Mouse (Mus musculus) B cell, adult (primary cell): ENCODE measurements around the gene Egln1. TPM values are rescaled to one million over a fixed set of nuclear protein-coding genes. Genes with fewer than 3 reads are reported as not detected.

Experiments
- total RNA-seq: library from RNA; stranded (reverse); gene quantifications from 4 replicates; pipeline ENCODE4 v1.2.4, GENCODE M21; 2023; ENCODE audit not compliant: inconsistent age

Gene Egln1
- total RNA-seq: 15.0 to 17.8 TPM (median 17.5 TPM) in 4 replicates

DNA sequence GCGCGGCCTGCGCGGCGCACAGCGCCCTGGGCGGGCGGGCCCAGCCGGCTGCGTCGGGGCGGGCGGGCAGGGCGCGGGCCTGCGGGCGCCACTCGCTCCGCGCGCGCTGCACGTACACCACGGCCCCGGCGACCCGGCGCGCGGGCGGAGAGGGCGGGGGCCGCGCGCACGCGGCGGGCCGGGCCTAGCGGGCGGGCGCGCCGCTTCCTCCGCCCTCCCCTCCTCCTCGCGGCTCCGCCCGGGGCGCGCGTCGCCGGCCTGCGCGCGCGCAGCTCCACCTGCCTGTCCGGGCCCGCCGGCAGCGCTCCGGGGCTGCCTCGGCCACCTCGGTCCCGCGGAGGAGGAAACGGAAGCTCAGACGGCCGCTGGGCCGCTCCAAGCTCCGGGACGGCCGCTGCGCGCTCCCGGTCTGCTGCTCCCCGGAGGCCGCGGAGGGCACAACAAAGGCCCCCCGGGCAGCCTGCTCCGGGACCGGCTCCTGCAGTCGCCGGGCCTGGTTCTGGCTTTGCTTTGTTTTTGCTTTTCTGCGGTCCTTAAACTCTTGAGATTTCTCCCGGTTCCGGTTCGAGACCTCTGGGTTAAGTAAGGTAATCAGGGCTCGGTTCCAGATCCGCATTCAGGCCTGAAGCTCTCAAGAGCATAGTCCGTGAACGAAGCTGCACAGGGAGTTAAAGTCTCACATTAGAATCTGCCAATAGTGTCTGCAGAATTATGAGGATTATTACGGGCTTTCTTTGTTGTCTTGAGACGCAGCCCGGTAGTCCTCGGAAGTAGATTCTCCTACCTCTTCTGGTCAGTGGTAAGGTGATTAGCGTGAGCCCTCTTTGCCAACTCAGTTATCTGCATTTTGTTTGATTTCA is at the start of gene Egln1:
Egln1 (minus strand) TSS at position 116 of the 860 bp plus-strand sequence.

DNA sequence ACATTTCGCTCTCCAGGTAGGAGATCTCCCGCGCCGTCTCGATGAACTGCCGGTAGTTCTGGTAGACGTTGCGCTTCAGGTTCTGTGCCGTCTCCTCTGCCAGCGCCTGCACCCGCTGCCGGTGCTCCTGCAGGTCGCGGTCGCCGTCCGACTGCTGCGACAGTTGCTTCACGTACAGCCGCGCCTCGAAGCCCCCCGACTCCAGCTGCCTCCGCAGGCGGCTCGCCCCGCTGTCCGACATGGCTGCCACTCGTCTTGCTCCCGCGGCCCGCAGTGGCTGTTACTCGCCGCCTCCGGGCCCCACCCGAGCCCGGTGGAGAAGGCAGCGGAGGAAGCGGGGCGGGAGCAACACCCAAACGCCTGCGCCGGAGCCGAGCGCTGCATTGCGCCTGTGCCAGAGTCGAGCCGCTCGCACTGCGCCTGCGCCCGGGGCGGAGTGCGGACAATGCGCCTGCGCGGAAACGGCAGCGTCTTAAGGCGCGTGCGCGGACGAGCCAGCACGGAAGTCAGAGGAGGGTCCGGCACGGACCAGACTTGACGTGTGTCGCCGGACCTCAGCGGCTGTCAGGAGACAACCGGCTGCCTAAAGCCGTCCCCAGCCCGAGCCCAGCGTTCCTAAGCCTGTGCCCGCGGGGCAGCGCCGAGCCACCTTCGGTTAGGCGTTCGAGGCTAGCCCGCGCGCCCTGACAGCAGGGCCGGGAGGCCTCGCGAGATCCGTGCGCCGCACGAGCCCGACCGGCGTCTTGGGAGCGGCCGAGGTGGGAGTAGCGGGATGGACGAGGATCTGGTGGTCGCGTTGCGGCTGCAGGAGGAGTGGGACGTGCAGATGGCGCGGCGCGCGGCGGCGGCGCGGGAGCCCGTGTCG is 51.5 kb downstream of the Egln1 start, which contains the start of the genes Exoc8 and Sprtn:
Exoc8 (minus strand) TSS at position 320 of the 865 bp plus-strand sequence.
Sprtn (plus strand) TSS at position 501 of the 865 bp plus-strand sequence.

DNA sequence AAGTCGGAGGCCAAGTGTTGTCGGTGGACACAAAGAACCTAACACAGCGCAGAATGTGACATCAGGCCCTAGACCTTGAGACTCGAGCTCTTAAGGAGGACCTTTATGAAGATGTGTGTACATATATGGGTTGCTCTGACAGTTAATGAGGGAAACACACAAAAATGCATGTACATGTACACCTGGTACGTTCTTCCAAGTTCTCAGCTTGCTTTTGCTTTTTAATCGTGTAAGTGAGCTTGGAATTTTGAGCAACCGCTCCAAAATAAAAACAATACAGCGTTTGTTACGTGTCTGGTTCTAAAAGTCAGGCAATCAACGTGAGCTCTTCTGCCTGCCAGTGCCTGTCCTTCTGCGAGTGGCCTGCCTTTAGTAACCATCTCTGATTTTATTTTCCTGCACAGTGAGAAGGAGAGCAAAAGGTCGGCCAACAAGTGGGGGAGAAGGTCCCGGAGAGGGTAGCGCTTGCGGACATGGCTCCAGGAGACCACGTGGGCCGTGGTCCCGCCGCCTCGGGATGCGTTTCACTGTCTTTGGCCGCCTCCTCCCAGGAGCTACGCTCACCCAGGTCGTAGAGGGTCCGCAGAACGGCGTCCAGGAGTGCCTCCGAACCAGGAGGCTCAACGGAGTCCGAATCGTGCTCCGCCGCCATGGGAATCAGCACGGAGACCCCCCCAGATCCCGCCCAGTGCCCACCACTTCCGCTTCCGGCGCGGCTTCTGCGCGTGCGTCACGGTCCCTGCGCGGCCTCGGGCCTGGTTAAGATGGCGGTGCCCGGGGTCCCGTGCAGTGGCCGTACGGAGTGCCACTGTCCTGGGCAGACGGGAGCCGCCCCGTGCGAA is 86.6 kb downstream of the Egln1 start, which contains the start of the genes Gnpat and 2810004N23Rik:
Gnpat (plus strand) TSS at position 713 of the 842 bp plus-strand sequence.
2810004N23Rik (minus strand) TSS at position 800 of the 842 bp plus-strand sequence.

Other genes starting within 250 kb of the Egln1 start
- 75.2 to 95.7 TPM (median 85.1 TPM) in 4 replicates for gene Ttc13, start 227.3 kb downstream of the Egln1 start, total RNA-seq
- 16.4 to 23.9 TPM (median 21.8 TPM) in 4 replicates for gene Arv1, start 227.2 kb downstream of the Egln1 start, total RNA-seq
- 0.39 to 0.67 TPM (median 0.51 TPM) in 3 of 4 replicates, not detected in the other for gene Fam89a, start 197.5 kb downstream of the Egln1 start, total RNA-seq
- not detected in 4 replicates for gene Trim67, start 156.2 kb downstream of the Egln1 start, total RNA-seq
- gene Gnpat, start 86.3 kb downstream of the Egln1 start, total RNA-seq: 60.0 to 72.1 TPM (median 68.0 TPM) in 4 replicates
- 24.0 to 26.7 TPM (median 24.1 TPM) in 4 replicates for gene 2810004N23Rik, start 86.2 kb downstream of the Egln1 start, total RNA-seq
- 11.3 to 14.1 TPM (median 12.0 TPM) in 4 replicates for gene Exoc8, start 51.6 kb downstream of the Egln1 start, total RNA-seq
- 30.1 to 31.9 TPM (median 31.0 TPM) in 4 replicates for gene Sprtn, start 51.4 kb downstream of the Egln1 start, total RNA-seq
- 40.5 to 47.0 TPM (median 45.0 TPM) in 4 replicates for gene Tsnax, start 63.7 kb upstream of the Egln1 start, total RNA-seq
- 3.0 to 3.2 TPM (median 3.2 TPM) in 4 replicates for gene Disc1, start 104.9 kb upstream of the Egln1 start, total RNA-seq